Mouse (Mus musculus) heart, postnatal 0 days (tissue): Measurements from ENCODE around the gene Serpina11. TPM values are rescaled to one million over a fixed set of nuclear protein-coding genes. Genes with fewer than 3 reads are reported as not detected.

ENCODE experiments used
- ATAC-seq: fragments of 200-750 bp; cut with Nextera tagmentation; 2 replicates; pipeline ENCODE4 v1.8.0; 2017; ENCODE audit warnings: low read depth, moderate number of reproducible peaks, moderate library complexity; ENCODE audit not compliant: insufficient read depth
- DNase-seq: peaks from one replicate; pipeline ENCODE4 v3.0.0-alpha.2; 2016; ENCODE audit warnings: low spot score
- H3K27ac ChIP-seq: fragments of 300-500 bp; sonication (generic); 2 replicates; pipeline ENCODE4 v1.5.1; 2014; ENCODE audit warnings: low read depth, mild to moderate bottlenecking
- H3K27me3 ChIP-seq: fragments of 300-500 bp; sonication (generic); 2 replicates; pipeline ENCODE4 v1.6.1; 2014; ENCODE audit warnings: low read length, mixed read lengths; ENCODE audit not compliant: control insufficient read depth, insufficient read depth
- H3K36me3 ChIP-seq: fragments of 300-500 bp; sonication (generic); replicated peaks from 2 replicates; pipeline ENCODE4 v1.6.1; 2014; ENCODE audit warnings: low read length, mixed read lengths; ENCODE audit not compliant: control insufficient read depth, insufficient read depth
- H3K4me1 ChIP-seq: fragments of 300-500 bp; sonication (generic); 2 replicates; pipeline ENCODE4 v1.6.1; 2014; ENCODE audit warnings: antibody characterized with exemption; ENCODE audit not compliant: control insufficient read depth, insufficient read depth
- H3K4me2 ChIP-seq: fragments of 300-500 bp; sonication (generic); 2 replicates; pipeline ENCODE4 v1.6.1; 2014; ENCODE audit warnings: low read depth, mild to moderate bottlenecking, low read length, moderate library complexity
- H3K4me3 ChIP-seq: fragments of 300-500 bp; sonication (generic); 2 replicates; pipeline ENCODE4 v1.5.1; 2014; ENCODE audit warnings: low read depth, low read length
- H3K9ac ChIP-seq: fragments of 300-500 bp; sonication (generic); replicated peaks from 2 replicates; pipeline ENCODE4 v1.6.1; 2014; ENCODE audit warnings: low read depth, low read length, mixed read lengths
- H3K9me3 ChIP-seq: fragments of 300-500 bp; sonication (generic); replicated peaks from 2 replicates; pipeline ENCODE4 v1.6.1; 2016; ENCODE audit warnings: low read length; ENCODE audit not compliant: control insufficient read depth
- CTCF ChIP-seq: IDR thresholded peaks from 2 replicates; pipeline ENCODE4 v1.5.1; 2016; ENCODE audit warnings: antibody characterized with exemption, control low read depth, low read depth
- EP300 ChIP-seq: IDR thresholded peaks from 2 replicates; pipeline ENCODE4 v1.6.1; 2016; ENCODE audit warnings: antibody characterized with exemption, low read depth
- WGBS: fragments of 180-500 bp; shearing (Covaris S2); extraction: QIAGEN DNeasy Blood & Tissue Kit; methylation state at CpG from one replicate; pipeline ENCODE4 v1.1.7; 2014; 5-methylcytosine and 5-hydroxymethylcytosine counted together
- polyA plus RNA-seq: library from polyadenylated mRNA; unstranded; fragments of >200 nt; fragmentation: Nextera tagmentation; extraction: Ambion mirVana; gene quantifications from 2 replicates; pipeline ENCODE4 v1.2.1, GENCODE M21; 2015
- total RNA-seq: library from RNA; depleted of rRNA; stranded (reverse); fragments of >200 nt; gene quantifications from 2 replicates; pipeline ENCODE4 v1.2.3, GENCODE M21; 2014; ENCODE audit warnings: low replicate concordance

The Serpina11 gene
- total and polyA plus RNA-seq, 2 experiments from 2014 or later: not detected

DNA sequence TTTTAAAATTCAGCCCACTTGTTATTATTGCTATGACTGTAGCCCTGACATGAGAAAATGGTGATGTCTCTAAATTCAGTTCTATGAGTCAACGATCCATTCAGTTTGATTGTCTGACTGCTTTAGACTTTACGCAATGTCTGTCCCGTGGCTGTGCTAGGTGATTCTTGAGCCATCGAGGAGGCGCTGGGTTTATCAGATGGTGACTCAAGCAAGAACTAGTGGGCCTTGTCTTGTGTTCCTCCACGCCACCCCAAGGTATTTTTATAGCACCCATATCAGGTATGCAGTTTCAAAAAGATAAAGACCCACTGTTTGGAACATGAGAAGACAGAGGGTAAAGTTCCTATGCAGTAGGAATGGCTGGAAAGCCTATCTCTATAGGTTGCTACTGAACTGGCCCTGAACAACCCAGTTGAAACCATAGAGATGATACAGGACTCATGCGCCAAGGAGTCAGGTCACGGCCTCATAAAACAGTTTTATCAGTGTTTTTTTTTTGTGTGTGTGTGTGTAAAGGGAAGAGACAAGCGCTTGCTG lies 20.1 kb downstream of the Serpina11 start:
- 85% methylated on average over 9 of the region's 9 CpGs for WGBS
- H3K4me2 ChIP-seq: no peak overlapping the region

DNA sequence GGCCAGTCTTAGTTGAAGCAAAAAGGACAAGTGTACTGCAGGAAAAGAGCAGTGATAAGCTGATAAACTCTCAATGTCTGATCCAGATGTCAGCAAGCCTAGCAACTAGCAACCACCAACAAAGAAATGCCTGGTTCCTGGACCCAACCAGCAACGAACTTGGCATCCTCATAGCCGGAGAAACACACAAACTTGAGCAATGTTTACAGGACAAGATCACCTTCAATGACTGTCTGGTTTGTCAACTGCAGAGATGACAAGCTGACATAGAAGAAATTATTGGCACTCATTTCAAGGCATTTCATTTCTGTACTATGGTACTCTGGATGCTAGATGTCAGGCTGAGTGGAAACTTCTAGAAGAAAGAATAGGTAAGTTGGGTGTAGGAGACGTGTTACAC lies 23.0 kb downstream of the Serpina11 start:
- H3K4me3 ChIP-seq: no peak overlapping the region
- no peak for DNase-seq
- WGBS: 53% methylated on average over 3 of the region's 3 CpGs
- no peak overlapping the region for H3K27ac ChIP-seq
- no peak for ATAC-seq
- TF ChIP-seq CTCF (no peak), EP300 (no peak)
- H3K4me1 ChIP-seq: no peaks in the 10 kb centered on the region
- no peak overlapping the region for H3K4me2 ChIP-seq
- H3K9ac ChIP-seq: no peak overlapping the region
- H3K27me3 ChIP-seq: no peaks in the 10 kb centered on the region
- H3K9me3 ChIP-seq: no peaks in the 10 kb centered on the region
- H3K36me3 ChIP-seq: no peaks in the 10 kb centered on the region

More for the DNA sequence above, 20.1 kb downstream of the Serpina11 start:
- Histone ChIP-seq H3K27ac (no peak overlapping the region), H3K27me3 (no peaks in the 10 kb centered on the region), H3K9ac (no peak overlapping the region), H3K36me3 (no peaks in the 10 kb centered on the region), H3K9me3 (no peaks in the 10 kb centered on the region), H3K4me3 (no peak overlapping the region), H3K4me1 (no peaks in the 10 kb centered on the region)
- ATAC-seq (no peak), DNase-seq (no peak)
- TF ChIP-seq CTCF (no peak), EP300 (no peak)

DNA sequence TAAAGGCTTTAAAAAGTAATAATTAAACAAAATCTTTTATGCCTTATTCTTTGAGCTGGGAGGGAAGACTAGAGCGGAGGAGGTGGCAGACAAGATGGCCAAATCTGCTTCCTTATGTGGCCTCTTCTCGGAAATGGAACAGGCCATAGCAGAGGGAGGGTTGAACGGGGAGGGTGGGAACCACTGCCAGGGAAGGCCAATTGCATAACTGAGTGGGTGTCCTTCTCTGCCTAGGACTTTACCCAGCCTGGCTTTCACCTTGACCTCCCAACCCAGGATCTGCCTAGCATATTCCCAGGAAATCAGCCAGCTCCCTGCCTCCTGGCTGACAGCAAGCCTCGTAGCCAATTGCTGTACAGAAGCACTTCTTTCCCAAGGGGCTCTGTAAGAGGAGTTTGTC lies 26.5 kb downstream of the Serpina11 start:
- no peaks in the 10 kb centered on the region for H3K36me3 ChIP-seq
- no peak overlapping the region for H3K9ac ChIP-seq
- TF ChIP-seq EP300 (no peak), CTCF (no peak)
- 66% methylated on average over 4 of the region's 4 CpGs for WGBS
- ATAC-seq (no peak), DNase-seq (no peak)
- no peaks in the 10 kb centered on the region for H3K9me3 ChIP-seq
- H3K4me1 ChIP-seq: no peaks in the 10 kb centered on the region
- H3K4me2 ChIP-seq: no peak overlapping the region
- no peak overlapping the region for H3K4me3 ChIP-seq
- no peak overlapping the region for H3K27ac ChIP-seq
- no peaks in the 10 kb centered on the region for H3K27me3 ChIP-seq

DNA sequence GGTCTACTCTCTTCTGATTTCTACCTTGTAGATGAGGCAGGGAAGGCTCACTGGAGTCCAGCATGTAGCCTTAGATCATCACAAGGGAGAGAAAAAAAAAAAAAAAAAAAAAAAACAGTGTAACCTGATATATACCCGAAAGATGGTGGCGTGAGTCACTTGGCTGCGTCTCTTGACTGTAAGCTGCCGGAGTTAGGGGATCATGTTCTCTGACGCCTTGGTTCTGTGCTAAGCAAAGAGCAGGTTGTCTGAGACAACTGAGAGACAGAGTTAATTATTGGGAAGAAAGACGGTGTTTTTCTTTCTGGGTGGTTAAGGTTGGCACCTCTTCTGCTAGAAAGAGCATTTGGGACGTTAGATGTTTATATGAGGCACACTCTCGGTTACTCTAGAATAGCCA lies 26.9 kb downstream of the Serpina11 start:
- H3K36me3 ChIP-seq: no peaks in the 10 kb centered on the region
- H3K9ac ChIP-seq: no peak overlapping the region
- WGBS: 74% methylated on average over 8 of the region's 8 CpGs
- no peak overlapping the region for H3K4me3 ChIP-seq
- H3K4me1 ChIP-seq: no peaks in the 10 kb centered on the region
- H3K4me2 ChIP-seq: no peak overlapping the region
- ATAC-seq (no peak), DNase-seq (no peak)
- H3K27ac ChIP-seq: no peak overlapping the region
- TF ChIP-seq CTCF: no peak
- no peak for TF ChIP-seq EP300
- H3K9me3 ChIP-seq: no peaks in the 10 kb centered on the region
- H3K27me3 ChIP-seq: no peaks in the 10 kb centered on the region

- Histone ChIP-seq H3K4me1 (no peaks in the 10 kb centered on the region), H3K4me2 (no peak overlapping the region), H3K27me3 (no peaks in the 10 kb centered on the region), H3K36me3 (no peaks in the 10 kb centered on the region), H3K9ac (no peak overlapping the region), H3K27ac (no peak overlapping the region), H3K4me3 (no peak overlapping the region), H3K9me3 (no peaks in the 10 kb centered on the region)
- 77% methylated on average over 5 of the region's 5 CpGs for WGBS
- DNase-seq: no peak
- TF ChIP-seq EP300: no peak
- TF ChIP-seq CTCF: no peak
- no peak for ATAC-seq
These were observed 27.4 kb downstream of the Serpina11 start for GRCm38 (mm10) chr12:103962337-103962736.

GRCm38 (mm10) chr12:103961716-103962115 lies 28.0 kb downstream of the Serpina11 start:
- H3K4me1 ChIP-seq: no peaks in the 10 kb centered on the region
- H3K4me2 ChIP-seq: no peak overlapping the region
- H3K27ac ChIP-seq: no peak overlapping the region
- H3K9ac ChIP-seq: no peak overlapping the region
- H3K27me3 ChIP-seq: no peaks in the 10 kb centered on the region
- DNase-seq (no peak), ATAC-seq (no peak)
- no peaks in the 10 kb centered on the region for H3K9me3 ChIP-seq
- TF ChIP-seq EP300: no peak
- no peak for TF ChIP-seq CTCF
- WGBS: 86% methylated on average over 1 of the region's 1 CpGs
- no peaks in the 10 kb centered on the region for H3K36me3 ChIP-seq
- H3K4me3 ChIP-seq: no peak overlapping the region
